Mouse (Mus musculus): ENCODE data around the gene Clec12b. TPM values are rescaled to one million over a fixed set of nuclear protein-coding genes. Genes with fewer than 3 reads are reported as not detected.
"Not testable (repeated sequence)": the region's sequence is repeated elsewhere in the genome, so short reads cannot be mapped to it uniquely, and the experiment has no call there.

The Clec12b gene
- polyA plus RNA-seq, 1 experiment, result 0.22 TPM

- no peak for DNase-seq (ENCODE audit: extremely low spot score in 1 of 2, low spot score in 1 of 2)
These were observed 10.7 kb downstream of the Clec12b start for GRCm38 (mm10) chr6:129374937-129375471.

GRCm38 (mm10) chr6:129369374-129370132 lies 16.1 kb downstream of the Clec12b start:
- no peak for DNase-seq (ENCODE audit: extremely low spot score in 1 of 2, low spot score in 1 of 2)

GRCm38 (mm10) chr6:129365959-129366359 lies 19.7 kb downstream of the Clec12b start:
- DNase-seq (ENCODE audit: extremely low spot score in 1 of 2, low spot score in 1 of 2), result peak in 1 of 2 experiments; percentile 63

GRCm38 (mm10) chr6:129363942-129364341 lies 21.7 kb downstream of the Clec12b start:
- no peak for DNase-seq (ENCODE audit: extremely low spot score in 1 of 2, low spot score in 1 of 2)

- no peak for DNase-seq (ENCODE audit: extremely low spot score in 1 of 2, low spot score in 1 of 2)
These were observed 26.2 kb downstream of the Clec12b start for GRCm38 (mm10) chr6:129359515-129359914.

GRCm38 (mm10) chr6:129356430-129356829 lies 29.2 kb downstream of the Clec12b start:
- DNase-seq (ENCODE audit: extremely low spot score in 1 of 2, low spot score in 1 of 2), result no peak

- DNase-seq (ENCODE audit: extremely low spot score in 1 of 2, low spot score in 1 of 2), result no peak
These were observed 29.9 kb downstream of the Clec12b start for GRCm38 (mm10) chr6:129355774-129356173.

GRCm38 (mm10) chr6:129351091-129351490 lies 34.6 kb downstream of the Clec12b start:
- DNase-seq (ENCODE audit: extremely low spot score in 1 of 2, low spot score in 1 of 2), result no peak

- peak in 1 of 2 experiments; percentile 3 for DNase-seq (ENCODE audit: extremely low spot score in 1 of 2, low spot score in 1 of 2)
These were observed 35.9 kb downstream of the Clec12b start for GRCm38 (mm10) chr6:129349524-129350352.

GRCm38 (mm10) chr6:129344408-129344807 lies 41.3 kb downstream of the Clec12b start:
- DNase-seq (ENCODE audit: extremely low spot score in 1 of 2, low spot score in 1 of 2), result no peak

- not testable (repeated sequence) for DNase-seq (ENCODE audit: extremely low spot score in 1 of 2, low spot score in 1 of 2)
These were observed 43.3 kb downstream of the Clec12b start, which contains the start of gene Clec12a for GRCm38 (mm10) chr6:129342391-129342790. Gene Clec12a (plus strand): TSS chr6:129342691.

- DNase-seq (ENCODE audit: extremely low spot score in 1 of 2, low spot score in 1 of 2), result no peak
These were observed 47.9 kb downstream of the Clec12b start for GRCm38 (mm10) chr6:129337751-129338150.

GRCm38 (mm10) chr6:129333674-129334078 lies 52.0 kb downstream of the Clec12b start:
- peak; percentile 36 to 43 for DNase-seq (ENCODE audit: extremely low spot score in 1 of 2, low spot score in 1 of 2)

GRCm38 (mm10) chr6:129331610-129332009 lies 54.1 kb downstream of the Clec12b start, which contains the start of gene 4922502D21Rik:
Gene 4922502D21Rik (minus strand): TSS chr6:129331796.
- DNase-seq (ENCODE audit: extremely low spot score in 1 of 2, low spot score in 1 of 2), result no peak

- peak in 1 of 2 experiments; percentile 1 for DNase-seq (ENCODE audit: extremely low spot score in 1 of 2, low spot score in 1 of 2)
These were observed 59.0 kb downstream of the Clec12b start for GRCm38 (mm10) chr6:129326568-129327150.

- DNase-seq (ENCODE audit: extremely low spot score in 1 of 2, low spot score in 1 of 2), result no peak
These were observed 59.7 kb downstream of the Clec12b start for GRCm38 (mm10) chr6:129326016-129326415.

Other genes with a start within 250 kb of the Clec12b start
- gene Clec2d, start 205.3 kb downstream of the Clec12b start, polyA plus RNA-seq (2012; rRNA removed), result 14.0 and 20.5 TPM in 2 replicates
- 0.20 TPM in 1 of 2 replicates, not detected in the other for gene Cd69, start 110.4 kb downstream of the Clec12b start, polyA plus RNA-seq (2012; rRNA removed)
- not detected in 2 replicates for gene 4922502D21Rik, start 54.1 kb downstream of the Clec12b start, polyA plus RNA-seq (2012; rRNA removed)
- 0.36 and 0.44 TPM in 2 replicates for gene Clec12a, start 43.2 kb downstream of the Clec12b start, polyA plus RNA-seq (2012; rRNA removed)
- gene Clec1b, start 11.4 kb upstream of the Clec12b start, polyA plus RNA-seq (2012; rRNA removed), result 0.15 TPM in 1 of 2 replicates, not detected in the other
- gene Clec9a, start 23.0 kb upstream of the Clec12b start, polyA plus RNA-seq (2012; rRNA removed), result 0.11 TPM in 1 of 2 replicates, not detected in the other
- gene Clec1a, start 66.1 kb upstream of the Clec12b start, polyA plus RNA-seq (2012; rRNA removed), result 1.4 and 1.9 TPM in 2 replicates
- gene Olr1, start 121.3 kb upstream of the Clec12b start, polyA plus RNA-seq (2012; rRNA removed), result 0.20 and 0.63 TPM in 2 replicates
- not detected in 2 replicates for gene Tmem52b, start 126.7 kb upstream of the Clec12b start, polyA plus RNA-seq (2012; rRNA removed)
- gene Gabarapl1, start 147.3 kb upstream of the Clec12b start, polyA plus RNA-seq (2012; rRNA removed), result 510 and 530 TPM in 2 replicates
- 0.38 and 0.53 TPM in 2 replicates for gene Klre1, start 192.0 kb upstream of the Clec12b start, polyA plus RNA-seq (2012; rRNA removed)
- 0.21 and 0.22 TPM in 2 replicates for gene Klrd1, start 205.9 kb upstream of the Clec12b start, polyA plus RNA-seq (2012; rRNA removed)
- gene Klrk1, start 238.0 kb upstream of the Clec12b start, polyA plus RNA-seq (2012; rRNA removed), result 0.04 TPM in 1 of 2 replicates, not detected in the other